Mouse (Mus musculus): ENCODE data around the gene Cd6. TPM values are rescaled to one million over a fixed set of nuclear protein-coding genes. Genes with fewer than 3 reads are reported as not detected.
A peak's percentile ranks its signal among the peaks of the same experiment; 100 is the strongest.

Gene Cd6
- 0.06 and 0.07 TPM in 2 replicates for polyA plus RNA-seq (2015; fragmentation: Nextera tagmentation; extraction: Ambion mirVana)

DNA sequence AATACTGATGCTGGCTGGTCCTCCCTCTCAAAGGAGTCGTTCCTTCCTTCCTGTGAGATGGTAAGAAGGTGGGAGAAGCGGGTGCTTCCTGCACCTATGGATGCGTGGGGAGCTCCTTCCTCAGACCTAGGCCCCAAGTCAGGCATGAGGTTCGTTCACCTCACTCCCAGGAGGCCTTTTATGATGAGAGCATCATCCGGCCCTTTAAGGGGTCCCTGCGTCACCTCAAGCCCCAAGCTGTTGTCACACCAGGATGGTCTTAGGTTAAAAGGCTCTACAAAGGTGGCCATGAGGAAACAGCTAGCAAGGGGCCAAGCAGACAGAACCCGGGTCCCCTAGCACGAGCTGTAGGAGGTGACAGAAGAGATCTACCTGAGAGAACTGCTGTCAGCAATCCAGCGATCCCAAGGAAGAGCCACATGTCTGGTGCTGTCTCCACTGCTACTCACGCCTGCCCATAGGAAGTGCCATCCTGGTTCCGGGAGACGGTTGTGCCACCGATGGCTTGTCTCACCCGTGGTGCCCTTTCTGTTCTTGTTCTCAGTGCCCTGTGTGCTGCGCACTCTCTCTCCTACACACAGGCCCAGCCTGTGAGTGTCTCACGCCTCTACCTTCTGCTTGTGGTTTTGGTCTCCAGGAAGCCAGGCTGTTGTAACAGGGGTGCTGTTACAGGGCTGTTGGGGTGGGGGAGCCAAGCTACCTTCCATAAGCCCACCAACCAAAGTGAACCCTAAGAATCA, at the start of gene Cd6:
Gene Cd6, minus strand, starts transcription at position 623 of the 740 bp plus-strand sequence.
- ATAC-seq (ENCODE audit: low FRiP score, low TSS enrichment) = no peak

GRCm38 (mm10) chr19:10878201-10878837, 48.5 kb upstream of the Cd6 start:
- no peak overlapping the region for H3K4me3 ChIP-seq (ENCODE audit: low read depth, low read length)
- no peak for DNase-seq (ENCODE audit: low spot score)
- TF ChIP-seq CTCF (IDR thresholded peaks at IDR 0.05; ENCODE audit: low read depth) = no peak
- TF ChIP-seq EP300 (optimal IDR thresholded peaks at IDR 0.05) = no peak

More for the DNA sequence above, at the start of gene Cd6:
- no peaks in the 10 kb centered on the region for H3K4me1 ChIP-seq (replicated peaks; ENCODE audit: control insufficient read depth, insufficient read depth)
- 87% methylated on average over 16 of the region's 16 CpGs for WGBS
- no peaks in the 10 kb centered on the region for H3K27me3 ChIP-seq (ENCODE audit: control insufficient read depth, insufficient read depth, low read length)
- no peak for DNase-seq (ENCODE audit: low spot score)
- no peaks in the 10 kb centered on the region for H3K9me3 ChIP-seq (ENCODE audit: control insufficient read depth, low read length)
- no peak within 1 kb of the TSS for H3K4me3 ChIP-seq (ENCODE audit: low read depth, low read length)
- H3K27ac ChIP-seq (replicated peaks) = no peak within 1 kb of the TSS
- H3K4me2 ChIP-seq (replicated peaks; ENCODE audit: low read depth) = no peak within 1 kb of the TSS
- TF ChIP-seq EP300 (optimal IDR thresholded peaks at IDR 0.05) = no peak
- no peak for TF ChIP-seq CTCF (IDR thresholded peaks at IDR 0.05; ENCODE audit: low read depth)
- no peaks in the 10 kb centered on the region for H3K36me3 ChIP-seq (ENCODE audit: control insufficient read depth, insufficient read depth, low read length)
- no peak within 1 kb of the TSS for H3K9ac ChIP-seq (ENCODE audit: low read length)

DNA sequence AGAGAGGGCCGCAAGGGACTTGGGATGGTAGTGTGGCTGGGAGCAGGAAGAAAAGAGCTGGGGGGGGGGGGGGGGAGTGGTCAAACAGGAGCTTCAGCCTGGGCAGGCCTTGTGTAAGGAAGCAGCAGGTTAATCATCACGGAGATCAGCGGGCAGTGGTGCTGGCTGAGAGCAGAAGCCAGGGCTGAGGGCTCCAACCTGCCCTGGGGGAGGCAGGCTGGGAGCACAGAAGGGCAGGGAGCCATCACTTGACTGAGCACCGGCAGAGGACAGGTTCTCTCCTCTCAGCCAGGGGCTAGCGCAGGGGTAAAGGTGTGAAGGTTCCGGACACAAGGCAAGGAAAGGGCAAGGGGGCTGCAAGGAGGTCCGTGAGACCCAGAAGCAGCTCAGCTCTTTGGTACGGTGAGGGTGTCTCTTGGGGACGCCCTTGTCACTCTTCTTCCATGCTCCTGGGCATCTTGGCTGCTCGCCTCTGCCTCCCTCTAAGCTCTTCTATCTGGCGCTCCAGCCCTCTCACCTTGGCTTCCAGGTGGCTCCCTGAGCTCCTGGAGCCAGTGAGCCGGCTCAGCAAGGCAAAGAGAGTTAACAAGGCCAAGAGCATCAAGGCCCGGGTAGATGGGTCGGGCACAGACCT, 41.6 kb upstream of the Cd6 start:
- Histone ChIP-seq H3K4me3 (ENCODE audit: low read depth, low read length) (no peak overlapping the region), H3K27ac (replicated peaks) (0 out of 2 replicates have a peak overlapping the region, but pooled peaks have one; percentile 24), H3K9ac (ENCODE audit: low read length) (no peak overlapping the region), H3K27me3 (ENCODE audit: control insufficient read depth, insufficient read depth, low read length) (no peaks in the 10 kb centered on the region), H3K36me3 (ENCODE audit: control insufficient read depth, insufficient read depth, low read length) (peaks cover 19% of the 10 kb centered on the region), H3K4me2 (replicated peaks; ENCODE audit: low read depth) (no peak overlapping the region), H3K4me1 (replicated peaks; ENCODE audit: control insufficient read depth, insufficient read depth) (peaks cover 8% of the 10 kb centered on the region; the same call in 1 of the 2 replicates), H3K9me3 (ENCODE audit: control insufficient read depth, low read length) (no peaks in the 10 kb centered on the region)
- no peak for DNase-seq (ENCODE audit: low spot score)
- 77% methylated on average over 13 of the region's 14 CpGs for WGBS
- no peak for ATAC-seq (ENCODE audit: low FRiP score, low TSS enrichment)
- TF ChIP-seq EP300 (optimal IDR thresholded peaks at IDR 0.05) (no peak), CTCF (IDR thresholded peaks at IDR 0.05; ENCODE audit: low read depth) (no peak)

More at GRCm38 (mm10) chr19:10878201-10878837, 48.5 kb upstream of the Cd6 start:
- ATAC-seq (ENCODE audit: low FRiP score, low TSS enrichment) = no peak
- no peak overlapping the region for H3K9ac ChIP-seq (ENCODE audit: low read length)
- no peaks in the 10 kb centered on the region for H3K9me3 ChIP-seq (ENCODE audit: control insufficient read depth, low read length)
- H3K36me3 ChIP-seq (ENCODE audit: control insufficient read depth, insufficient read depth, low read length) = peaks cover 4% of the 10 kb centered on the region; the same call in 1 of the 2 replicates
- H3K27ac ChIP-seq (replicated peaks) = no peak overlapping the region
- H3K4me1 ChIP-seq (replicated peaks; ENCODE audit: control insufficient read depth, insufficient read depth) = no peaks in the 10 kb centered on the region
- WGBS = 79% methylated on average over 7 of the region's 7 CpGs
- no peak overlapping the region for H3K4me2 ChIP-seq (replicated peaks; ENCODE audit: low read depth)
- no peaks in the 10 kb centered on the region for H3K27me3 ChIP-seq (ENCODE audit: control insufficient read depth, insufficient read depth, low read length)

DNA sequence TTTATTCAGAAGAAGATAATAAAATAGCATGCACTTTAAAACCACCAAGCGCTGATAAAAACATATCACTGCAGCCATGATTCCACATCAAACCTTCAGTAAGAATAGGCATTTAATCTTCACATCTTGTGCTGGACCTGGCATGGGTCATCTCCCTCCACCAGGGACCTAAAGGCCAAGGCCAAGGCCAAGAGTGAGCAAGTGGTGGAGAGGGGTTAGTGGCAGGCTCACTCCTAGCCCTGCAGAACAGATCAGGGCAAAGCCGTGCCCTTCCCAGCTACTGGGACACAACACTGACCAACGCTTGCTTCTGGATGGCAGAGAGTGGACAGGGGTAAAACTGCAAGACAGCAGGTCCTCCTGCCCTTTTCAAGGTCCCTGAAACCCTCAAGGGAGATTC, 40.8 kb upstream of the Cd6 start:
- H3K27ac ChIP-seq (replicated peaks) = 0 out of 2 replicates have a peak overlapping the region, but pooled peaks have one; percentile 25
- no peak for TF ChIP-seq EP300 (optimal IDR thresholded peaks at IDR 0.05)
- TF ChIP-seq CTCF (IDR thresholded peaks at IDR 0.05; ENCODE audit: low read depth) = no peak
- no peak overlapping the region for H3K4me3 ChIP-seq (ENCODE audit: low read depth, low read length)
- no peaks in the 10 kb centered on the region for H3K27me3 ChIP-seq (ENCODE audit: control insufficient read depth, insufficient read depth, low read length)
- 80% methylated on average over 3 of the region's 3 CpGs for WGBS
- no peak for ATAC-seq (ENCODE audit: low FRiP score, low TSS enrichment)
- peak overlapping the region; percentile 18; the same call in 1 of the 2 replicates for H3K9ac ChIP-seq (ENCODE audit: low read length)
- peaks cover 19% of the 10 kb centered on the region for H3K36me3 ChIP-seq (ENCODE audit: control insufficient read depth, insufficient read depth, low read length)
- DNase-seq (ENCODE audit: low spot score) = no peak
- H3K9me3 ChIP-seq (ENCODE audit: control insufficient read depth, low read length) = no peaks in the 10 kb centered on the region
- peaks cover 8% of the 10 kb centered on the region; the same call in 1 of the 2 replicates for H3K4me1 ChIP-seq (replicated peaks; ENCODE audit: control insufficient read depth, insufficient read depth)
- H3K4me2 ChIP-seq (replicated peaks; ENCODE audit: low read depth) = no peak overlapping the region

DNA sequence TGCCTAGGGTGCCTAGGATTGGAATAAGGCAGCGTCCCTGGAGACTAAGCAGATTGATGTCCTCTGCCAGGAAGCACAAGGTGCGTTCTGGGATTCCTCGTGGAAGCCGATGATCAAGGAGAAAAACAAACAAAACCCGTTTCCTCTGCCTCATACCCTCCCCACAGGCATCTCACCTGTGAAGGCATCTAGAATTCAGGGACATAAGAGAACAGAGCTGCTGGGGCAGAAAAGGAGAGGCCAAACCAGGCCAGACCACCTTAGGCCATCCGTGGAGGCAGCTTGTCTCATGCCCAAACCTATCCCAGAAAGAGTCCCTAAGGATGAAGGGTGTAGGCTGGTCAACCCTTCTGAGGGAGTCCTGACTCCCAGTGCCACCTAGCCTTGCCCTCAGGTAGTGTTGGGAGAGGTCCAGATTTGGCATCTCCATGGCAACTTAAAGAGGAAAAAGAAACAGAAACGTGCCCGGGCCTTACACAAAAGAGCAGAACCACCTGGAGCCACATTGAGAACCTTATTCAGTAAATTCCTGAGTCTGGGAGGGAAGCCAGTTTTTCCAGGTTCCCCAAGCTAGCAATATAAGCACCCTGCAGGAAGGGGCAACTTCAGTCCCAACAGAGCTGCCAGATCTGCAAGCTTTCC, 40.1 kb upstream of the Cd6 start, which contains the start of gene Tmem132a:
Gene Tmem132a, minus strand, starts transcription at position 55 of the 642 bp plus-strand sequence.
- ATAC-seq (ENCODE audit: low FRiP score, low TSS enrichment) = no peak
- Histone ChIP-seq H3K4me3 (ENCODE audit: low read depth, low read length) (peak within 1 kb of the TSS; percentile 66), H3K27ac (replicated peaks) (peak within 1 kb of the TSS; percentile 79), H3K27me3 (ENCODE audit: control insufficient read depth, insufficient read depth, low read length) (no peaks in the 10 kb centered on the region), H3K4me2 (replicated peaks; ENCODE audit: low read depth) (peak within 1 kb of the TSS; percentile 82), H3K4me1 (replicated peaks; ENCODE audit: control insufficient read depth, insufficient read depth) (peaks cover 8% of the 10 kb centered on the region; the same call in 1 of the 2 replicates), H3K36me3 (ENCODE audit: control insufficient read depth, insufficient read depth, low read length) (peaks cover 19% of the 10 kb centered on the region), H3K9me3 (ENCODE audit: control insufficient read depth, low read length) (no peaks in the 10 kb centered on the region), H3K9ac (ENCODE audit: low read length) (peak within 1 kb of the TSS; percentile 76)
- no peak for DNase-seq (ENCODE audit: low spot score)
- TF ChIP-seq CTCF (IDR thresholded peaks at IDR 0.05; ENCODE audit: low read depth) = no peak
- no peak for TF ChIP-seq EP300 (optimal IDR thresholded peaks at IDR 0.05)
- 2% methylated on average over 8 of the region's 8 CpGs for WGBS
